Mouse (Mus musculus) gastrocnemius, postnatal 14 days (tissue): ENCODE measurements at regions not wholly inside any gene's neighbourhood (a gene's known extent, or its start where the extent isn't known, plus 50 kb on each side); places are given as distances from the start of the nearest gene placed in this dataset.

Source experiments
- DNase-seq: peaks from one replicate; pipeline ENCODE4 v3.0.0; 2021; ENCODE audit warnings: mixed read lengths
- intact Hi-C: fragments of 180-260 bp; cut with DNase I; formaldehyde crosslinking; loops from one replicate; pipeline ENCODE4 v1.15.1; 2025; ENCODE audit warnings: low total_unique reads

- intact Hi-C loops: no loop called here
- DNase-seq: no peak
These were observed 52.4 kb upstream of the Gadd45a start for GRCm38 (mm10) chr6:67089530-67090140.

DNA sequence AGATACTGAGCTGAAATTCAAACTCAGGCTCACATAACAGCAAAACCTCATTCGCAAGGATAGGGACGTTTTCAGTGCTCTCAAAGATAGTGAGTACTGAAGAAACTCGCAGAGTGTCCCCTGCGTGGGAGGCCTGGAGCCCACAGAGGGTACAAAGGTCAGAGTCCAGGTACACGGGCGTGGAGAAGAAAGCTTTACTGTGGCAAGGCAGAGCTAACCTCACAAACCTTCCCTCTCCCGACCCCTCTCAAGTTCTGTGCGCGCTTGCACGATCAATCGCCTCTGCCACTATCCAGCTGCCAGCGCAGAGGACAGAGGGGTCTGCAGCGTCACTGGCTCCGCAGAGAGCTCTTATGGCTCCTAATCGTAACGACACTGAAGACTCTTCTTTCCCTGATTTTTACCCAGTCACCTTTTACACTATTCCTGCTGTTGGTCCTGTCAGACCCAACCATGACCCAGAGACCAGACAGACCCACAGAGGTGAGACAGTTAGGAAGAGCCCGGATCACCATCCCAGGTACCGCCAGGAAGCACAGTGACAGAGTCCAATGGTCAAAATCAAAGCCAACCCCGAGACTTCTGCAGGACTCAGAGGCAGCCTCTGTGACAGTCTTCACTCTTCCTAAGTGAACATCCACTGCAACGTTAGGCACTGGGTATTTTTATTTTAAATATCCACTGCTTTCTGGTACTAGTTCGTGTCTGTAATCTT, 51.6 kb upstream of the Gadd45a start:
- intact Hi-C loops: no loop called here
- DNase-seq: no peak

- no peak for DNase-seq
- intact Hi-C loops: no loop called here
These were observed 50.7 kb upstream of the Gadd45a start for GRCm38 (mm10) chr6:67087837-67088440.

- no peak for DNase-seq
- intact Hi-C loops: no loop called here
These were observed 50.1 kb upstream of the Gadd45a start for GRCm38 (mm10) chr6:67087393-67087792.
